Mouse (Mus musculus): ENCODE measurements around the gene Ash1l.

Ash1l gene

DNA sequence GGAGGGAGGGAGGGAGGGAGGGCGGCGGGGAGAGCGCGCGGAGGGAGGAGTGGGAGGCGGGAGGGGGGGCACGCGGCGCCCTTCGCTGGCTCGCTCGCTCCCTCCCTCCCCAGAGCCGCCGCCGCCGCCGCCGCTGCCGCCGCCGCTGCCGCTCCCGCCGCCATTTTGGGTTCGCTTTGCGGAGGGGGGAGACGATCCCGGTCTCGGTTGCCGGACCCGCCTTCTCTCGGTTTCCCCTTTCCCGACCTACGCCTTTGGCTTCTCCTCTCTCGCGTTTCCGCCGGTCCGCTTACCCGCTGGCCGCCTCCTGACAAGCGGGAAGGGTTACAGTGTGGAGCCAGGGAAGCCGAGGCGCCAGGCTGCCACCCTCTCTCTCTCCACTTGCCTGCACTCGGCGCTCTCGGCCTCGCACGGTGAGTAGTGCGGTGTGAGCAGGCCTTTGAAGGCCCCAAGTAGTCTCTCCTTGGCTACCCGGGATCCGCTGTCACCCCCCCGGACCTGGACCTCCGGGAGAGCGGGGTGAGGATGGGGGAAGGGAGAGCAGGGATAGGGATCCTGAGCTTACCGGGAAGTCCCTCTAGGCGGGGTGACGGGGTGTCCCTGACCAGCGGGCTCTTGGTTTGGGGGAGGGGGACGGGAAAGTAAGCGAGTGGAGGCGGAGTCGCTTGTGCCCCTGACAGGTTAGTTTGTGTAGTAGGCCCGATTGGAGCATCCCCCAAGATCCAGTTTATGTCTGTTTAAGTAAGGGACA is at the start of gene Ash1l, which contains the start of gene Dap3:
Gene Ash1l (plus strand): TSS at position 47 of the 751 bp plus-strand sequence.
Gene Dap3 (minus strand): TSS at position 606 of the 751 bp plus-strand sequence.
- peak; percentile 67 for DNase-seq (ENCODE audit: low spot score)

GRCm38 (mm10) chr3:88904803-88905202 is 45.6 kb upstream of the Ash1l start:
- no peak for DNase-seq (ENCODE audit: low spot score)

DNA sequence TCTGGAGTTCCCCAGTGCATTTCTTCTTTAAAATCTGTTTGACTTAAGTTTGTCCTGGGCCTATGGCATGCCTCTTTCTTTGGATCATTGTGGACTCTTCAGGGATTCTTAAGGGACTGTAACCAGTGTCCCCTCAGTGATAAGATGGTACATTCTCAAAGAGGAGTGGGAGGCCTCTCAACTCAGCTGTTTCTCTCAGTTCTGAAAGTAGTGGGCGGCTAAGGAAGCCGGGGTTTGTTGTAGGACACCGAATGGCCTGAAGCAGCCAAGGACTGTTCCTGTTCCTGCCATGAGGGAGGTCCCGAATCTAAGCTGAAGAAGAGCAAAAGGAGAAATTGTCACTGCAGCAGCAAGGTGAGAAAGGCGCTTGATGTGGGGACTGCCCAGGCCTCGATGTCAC is 45.2 kb upstream of the Ash1l start:
- DNase-seq (ENCODE audit: low spot score): no peak

GRCm38 (mm10) chr3:88905741-88906140 is 44.7 kb upstream of the Ash1l start:
- no peak for DNase-seq (ENCODE audit: low spot score)

DNA sequence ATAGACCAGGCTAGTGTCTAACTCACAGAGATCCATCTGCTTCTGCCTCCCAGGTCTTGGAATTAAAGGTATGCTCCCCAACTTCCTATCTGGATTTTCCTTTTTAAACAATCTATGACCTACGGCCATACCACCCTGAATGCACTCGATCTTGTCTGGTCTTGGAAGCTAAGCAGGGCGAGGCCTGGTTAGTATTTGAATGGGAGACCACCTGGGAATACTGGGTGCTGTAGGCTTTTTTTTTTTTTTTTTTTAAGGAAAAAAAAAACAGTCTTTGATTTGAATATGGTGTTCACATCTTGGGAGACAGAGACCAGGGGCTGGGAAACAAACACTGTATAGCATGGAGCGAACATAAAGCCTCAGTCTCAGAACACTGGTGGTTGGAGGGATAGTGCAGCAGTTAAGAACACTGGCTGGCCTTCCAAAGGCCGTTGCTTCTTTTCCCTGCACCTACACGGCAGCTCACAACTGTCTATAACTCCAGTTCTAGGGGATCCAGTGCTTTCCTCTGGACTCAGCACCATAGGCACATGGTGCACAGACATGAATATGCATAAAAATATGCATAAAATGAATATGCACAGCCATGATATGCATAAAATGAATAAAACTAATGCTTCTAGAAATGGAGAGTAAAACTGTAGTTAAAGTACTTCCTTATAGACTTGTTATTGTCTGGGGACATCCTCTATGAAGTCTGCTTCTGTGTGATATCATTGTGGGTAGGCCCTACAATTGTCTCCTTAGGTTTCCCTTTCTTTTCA is 43.8 kb upstream of the Ash1l start:
- DNase-seq (ENCODE audit: low spot score): no peak

DNA sequence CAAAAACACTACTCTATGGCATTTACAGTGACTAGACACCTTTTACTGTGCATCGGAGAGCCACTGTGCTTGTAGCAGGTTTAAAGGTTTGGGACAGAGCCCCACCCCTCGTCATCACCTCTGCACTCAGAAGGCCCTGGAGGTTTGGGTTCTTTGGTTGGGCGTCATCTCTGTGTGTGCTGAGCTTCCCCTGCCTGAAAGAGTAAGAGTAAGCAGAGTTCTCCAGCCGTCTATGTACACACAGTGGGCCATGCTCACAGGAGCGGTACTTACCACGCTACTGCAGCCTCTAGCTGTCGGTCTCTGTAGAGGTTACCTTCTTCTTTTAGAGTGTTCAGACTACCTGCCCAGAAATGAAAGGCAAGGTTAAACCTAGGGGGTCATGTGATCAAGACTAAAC is 37.8 kb upstream of the Ash1l start:
- no peak for DNase-seq (ENCODE audit: low spot score)

DNA sequence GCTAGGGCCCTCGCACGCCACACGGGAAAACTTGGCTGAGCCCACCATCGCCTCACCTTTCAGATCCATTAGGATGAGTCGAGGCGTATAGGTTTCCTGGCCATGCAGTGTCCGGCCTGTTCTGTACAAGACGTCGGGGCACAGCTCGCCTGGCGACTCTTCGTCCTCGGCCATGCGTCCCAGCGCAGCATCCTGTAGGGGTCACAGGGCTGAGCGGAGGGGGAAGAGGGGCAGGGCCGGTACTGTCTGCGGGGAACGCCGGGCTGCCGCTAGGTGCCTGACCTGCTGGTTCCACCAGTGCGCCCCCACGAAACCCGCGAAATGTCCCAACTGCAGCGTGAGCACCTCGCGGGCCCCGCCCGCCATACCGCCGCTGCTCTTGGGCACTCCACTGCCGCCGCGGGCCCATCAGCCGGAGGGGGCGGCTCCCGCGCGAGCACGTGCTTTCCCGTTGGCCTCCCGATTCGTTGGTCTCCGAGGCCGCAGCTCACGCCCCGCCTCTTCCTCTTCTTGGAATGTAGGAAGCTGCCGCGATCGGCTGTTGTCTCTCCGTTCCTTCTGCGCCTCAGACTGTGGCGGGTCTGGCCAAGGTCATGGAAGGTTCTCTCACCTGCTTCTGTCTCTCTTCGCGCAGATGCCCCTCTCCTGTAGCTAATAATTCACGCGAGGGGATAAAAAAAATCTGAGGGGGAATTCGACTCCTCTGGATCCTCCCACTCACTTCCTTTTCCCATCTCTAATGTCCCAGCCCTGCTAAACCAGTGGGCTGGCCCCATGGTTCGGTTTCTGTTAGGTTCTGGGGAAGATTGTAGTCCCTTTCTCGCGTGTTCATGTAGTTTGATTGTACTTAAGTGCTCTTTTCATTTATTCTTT is 36.7 kb upstream of the Ash1l start, which contains the start of gene Msto1:
Gene Msto1 (minus strand): TSS at position 489 of the 873 bp plus-strand sequence.
- DNase-seq (ENCODE audit: low spot score): peak; percentile 89

DNA sequence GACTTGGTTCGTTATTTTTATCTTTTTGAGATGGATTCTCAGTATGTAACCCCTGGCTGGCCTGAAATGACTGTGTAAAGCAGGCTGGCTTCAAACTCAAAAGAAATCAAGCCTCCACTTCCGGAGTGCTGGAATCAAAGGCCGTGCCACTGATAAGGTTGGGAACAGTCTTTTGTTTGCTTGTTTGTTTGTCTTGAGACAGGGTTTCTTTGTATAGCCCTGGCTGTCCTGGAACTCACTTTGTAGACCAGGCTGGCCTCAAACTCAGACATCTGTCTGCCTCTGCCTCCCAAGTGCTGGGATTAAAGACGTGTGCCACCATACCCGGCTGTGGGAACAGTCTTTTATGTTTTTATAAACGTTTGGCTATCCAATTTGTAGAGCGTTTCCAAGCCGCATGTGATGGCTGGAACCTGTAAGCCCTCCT is 36.0 kb upstream of the Ash1l start:
- no peak for DNase-seq (ENCODE audit: low spot score)

DNA sequence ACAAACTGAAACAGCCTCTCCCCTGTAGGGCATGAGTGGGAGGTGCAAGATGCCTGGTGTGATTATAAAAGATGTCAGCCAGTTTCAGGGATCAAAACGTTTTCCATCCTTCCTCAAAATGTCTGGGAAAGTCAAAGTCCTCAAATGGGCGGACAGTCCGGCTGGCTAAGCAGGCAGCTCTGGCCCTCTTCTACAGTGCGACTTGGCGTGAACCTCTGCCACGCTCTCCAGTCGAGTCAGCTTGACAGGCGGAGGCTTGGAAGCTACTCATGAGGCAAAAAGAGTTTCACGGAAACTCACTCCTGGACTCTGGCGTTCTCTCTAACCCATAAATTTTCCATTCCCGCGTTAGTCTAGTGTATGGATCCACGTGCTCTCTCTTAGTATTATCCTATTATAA is 31.4 kb upstream of the Ash1l start:
- no peak for DNase-seq (ENCODE audit: low spot score)

- DNase-seq (ENCODE audit: low spot score): no peak
Measured at GRCm38 (mm10) chr3:88921411-88921810, 29.0 kb upstream of the Ash1l start.

DNA sequence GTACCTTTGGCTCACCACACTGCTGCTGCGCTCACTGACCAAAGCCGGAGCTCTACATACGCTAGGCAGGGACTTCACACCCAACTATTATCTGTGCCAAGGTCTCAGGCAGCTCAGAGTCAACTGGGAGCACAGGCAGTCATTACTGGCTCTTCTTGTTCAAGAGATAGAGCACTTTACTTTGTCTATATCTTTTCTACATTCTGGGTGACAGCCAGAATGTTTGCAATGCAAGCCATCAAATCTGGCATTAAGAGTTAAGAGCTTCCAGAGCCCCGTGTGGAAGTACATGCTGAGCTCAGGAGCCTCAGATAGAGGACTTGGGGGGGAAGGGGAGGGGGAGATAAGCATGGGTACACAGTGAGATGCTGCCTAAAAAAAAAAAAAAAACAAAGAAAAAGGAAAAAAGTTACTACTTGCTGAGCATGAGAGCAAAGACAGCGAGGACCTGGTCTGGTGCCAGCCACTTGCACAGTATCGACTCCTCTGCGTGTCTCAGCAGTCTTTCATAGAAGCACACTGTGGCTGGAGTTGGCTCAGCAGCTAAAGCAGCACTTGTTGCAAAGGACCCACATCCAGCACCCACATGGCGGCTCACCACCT is 26.3 kb upstream of the Ash1l start:
- DNase-seq (ENCODE audit: low spot score): peak; percentile 48

DNA sequence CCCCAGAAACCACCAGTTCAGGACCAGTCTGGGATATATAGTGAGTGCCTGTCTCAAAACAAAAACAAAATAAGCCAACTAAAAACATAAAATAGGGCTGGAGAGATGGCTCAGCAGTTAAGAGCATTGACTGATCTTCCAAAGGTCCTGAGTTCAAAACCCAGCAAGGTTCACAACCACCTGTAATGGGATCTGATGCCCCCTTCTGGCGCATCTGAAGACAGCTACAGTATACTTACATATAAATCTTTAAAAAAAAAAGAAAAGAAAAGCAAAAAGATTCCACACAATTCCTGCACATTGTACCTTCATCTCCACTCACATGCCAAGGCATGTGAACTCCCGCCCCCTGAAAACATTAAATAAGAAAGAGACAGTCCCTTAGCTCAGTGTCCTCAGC is 24.8 kb upstream of the Ash1l start:
- no peak for DNase-seq (ENCODE audit: low spot score)

- DNase-seq (ENCODE audit: low spot score): no peak
Measured at GRCm38 (mm10) chr3:88929501-88929900, 20.9 kb upstream of the Ash1l start.

DNA sequence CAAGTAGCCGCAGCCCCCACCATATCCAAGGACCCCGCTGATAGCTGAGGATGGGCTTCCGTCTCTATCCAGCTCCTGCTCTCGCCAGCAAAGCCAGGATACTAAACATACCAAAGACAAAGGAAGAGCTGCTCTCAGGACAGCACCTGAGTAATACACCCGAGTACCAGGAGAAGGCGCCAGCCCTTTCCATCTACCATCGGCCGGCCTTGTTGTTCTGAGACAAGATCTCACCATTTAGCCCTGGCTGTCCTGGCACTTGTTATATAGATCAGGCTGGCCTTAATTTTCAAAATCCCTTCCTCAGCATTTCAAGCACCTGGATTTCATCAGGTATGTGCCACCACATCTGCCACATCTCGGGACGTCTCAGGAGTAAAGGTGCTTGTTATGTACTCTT is 11.4 kb upstream of the Ash1l start:
- no peak for DNase-seq (ENCODE audit: low spot score)

GRCm38 (mm10) chr3:88939749-88940148 is 10.7 kb upstream of the Ash1l start:
- no peak for DNase-seq (ENCODE audit: low spot score)

DNA sequence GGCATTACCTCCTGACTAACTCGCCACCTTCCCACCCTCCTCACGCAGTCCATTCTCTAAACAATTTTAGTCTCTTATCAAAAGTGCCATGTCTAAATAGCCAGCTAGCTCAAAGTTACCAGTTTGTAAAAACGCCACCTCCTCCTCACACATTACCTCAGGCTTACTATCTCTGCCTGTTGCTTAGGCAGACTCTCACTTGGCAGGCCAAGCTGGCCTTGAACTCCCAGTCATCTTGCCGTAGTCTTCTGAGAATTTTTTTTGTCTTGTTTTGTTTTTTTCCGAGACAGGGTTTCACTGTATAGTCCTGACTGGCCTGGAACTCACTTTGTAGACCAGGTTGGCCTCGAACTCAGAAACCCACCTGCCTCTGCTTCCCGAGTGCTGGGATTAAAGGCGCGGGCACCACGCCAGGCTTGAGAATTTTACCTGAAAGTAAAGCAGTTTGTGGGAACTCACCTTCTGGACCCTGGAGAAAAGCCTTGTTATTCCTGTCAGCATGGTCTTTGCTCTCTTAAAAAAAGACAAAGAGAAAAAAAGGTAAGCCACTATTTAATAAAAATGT is 8.0 kb upstream of the Ash1l start:
- DNase-seq (ENCODE audit: low spot score): no peak

DNA sequence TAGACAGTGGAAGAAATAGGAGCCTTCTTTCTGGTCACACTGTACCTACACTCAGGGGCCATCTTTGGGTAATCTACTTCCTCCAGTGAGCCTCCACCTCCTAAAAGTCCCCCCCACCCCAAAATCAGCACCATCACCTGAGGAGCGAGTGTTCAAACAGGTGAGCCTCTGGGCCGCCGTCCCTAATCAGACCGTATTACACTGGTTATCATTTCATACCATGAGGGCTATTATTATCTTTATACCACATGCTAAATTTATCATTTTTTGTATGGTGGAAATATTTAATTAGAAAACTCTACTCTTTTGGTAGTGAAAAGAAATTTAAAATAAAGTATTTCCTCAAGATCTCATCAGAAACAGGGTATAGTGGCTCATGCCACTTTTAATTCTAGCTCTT is 6.3 kb upstream of the Ash1l start:
- DNase-seq (ENCODE audit: low spot score): no peak

DNA sequence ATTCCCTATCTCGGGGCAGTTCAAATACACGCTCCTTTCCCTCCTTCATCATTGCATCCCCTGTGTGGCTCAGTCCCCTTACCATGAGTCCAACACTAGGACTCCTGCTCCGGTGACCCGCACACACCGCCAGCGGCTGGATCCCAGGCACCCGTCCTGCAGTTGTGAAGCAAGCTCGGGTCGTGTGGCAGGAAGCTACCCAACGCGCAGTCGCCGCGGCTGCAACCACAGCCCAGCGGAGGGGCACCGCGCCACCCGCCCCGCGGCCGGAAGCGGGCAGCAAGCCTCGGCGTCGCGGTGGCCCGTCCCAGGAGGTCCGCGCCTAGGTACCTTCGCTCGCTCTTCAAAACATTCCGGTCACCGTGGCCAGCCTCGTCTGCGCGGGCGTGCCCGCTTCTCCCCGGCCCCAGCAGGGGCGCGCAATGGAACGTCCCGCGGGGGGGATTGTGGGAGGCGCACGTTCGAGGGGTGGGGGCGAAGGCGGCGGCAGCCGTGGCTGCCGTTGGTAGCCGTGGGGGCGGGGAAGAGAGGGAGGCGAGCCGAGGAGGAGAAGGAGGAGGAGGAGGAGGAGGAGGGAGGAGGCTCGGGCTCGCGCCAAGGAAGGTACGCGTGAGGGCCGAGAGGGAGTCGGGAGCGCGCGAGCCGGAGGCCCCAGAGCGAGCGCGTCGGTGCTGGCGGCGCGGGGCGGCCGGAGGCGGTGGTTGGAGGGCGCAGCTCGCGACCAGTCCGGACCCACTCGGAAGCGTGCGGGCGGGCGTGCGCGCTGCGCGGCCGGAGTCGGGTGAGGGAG is 441 bp upstream of the Ash1l start:
- DNase-seq (ENCODE audit: low spot score): peak; percentile 91

DNA sequence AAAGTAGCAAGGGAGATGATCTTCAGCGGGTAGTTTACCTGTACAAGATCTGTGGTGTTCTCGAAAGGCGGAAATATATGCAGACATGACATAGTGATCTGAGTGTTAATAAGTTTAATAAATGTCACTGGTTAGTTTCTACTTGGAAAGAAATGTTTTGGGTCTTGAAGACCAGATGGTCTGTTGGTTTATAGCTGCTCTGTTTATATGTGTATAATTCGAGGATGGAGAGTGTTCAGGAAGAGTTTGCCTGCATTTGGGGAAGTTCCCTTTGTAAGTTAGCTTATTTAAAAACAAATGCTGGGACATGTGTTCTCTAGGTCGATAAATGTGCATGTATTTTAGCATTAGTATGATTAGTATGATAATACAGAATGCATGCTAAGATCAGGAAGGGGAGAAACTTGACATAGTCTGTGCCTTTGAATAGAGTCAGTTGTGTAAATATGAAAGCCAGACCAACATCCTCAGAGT is 942 bp downstream of the Ash1l start:
- no peak for DNase-seq (ENCODE audit: low spot score)

DNA sequence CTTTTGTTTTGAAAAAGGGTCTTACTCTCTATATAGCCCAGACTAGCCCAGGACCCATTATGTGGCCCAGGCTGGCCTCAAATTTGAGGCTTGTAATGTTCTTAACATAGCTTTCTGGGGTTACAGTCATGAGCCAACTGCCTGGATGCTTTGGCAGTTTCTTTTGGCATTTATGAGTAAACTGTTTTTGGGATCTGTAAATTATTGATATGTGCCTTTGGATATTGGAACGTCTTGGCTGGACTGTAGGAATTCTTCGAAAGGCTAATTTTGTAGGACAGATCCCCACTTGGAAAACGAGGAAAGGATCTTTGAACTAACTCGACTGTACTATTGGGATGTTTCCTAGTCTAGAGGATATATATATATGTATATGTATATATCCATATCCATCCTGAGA is 2.8 kb downstream of the Ash1l start:
- no peak for DNase-seq (ENCODE audit: low spot score)

DNA sequence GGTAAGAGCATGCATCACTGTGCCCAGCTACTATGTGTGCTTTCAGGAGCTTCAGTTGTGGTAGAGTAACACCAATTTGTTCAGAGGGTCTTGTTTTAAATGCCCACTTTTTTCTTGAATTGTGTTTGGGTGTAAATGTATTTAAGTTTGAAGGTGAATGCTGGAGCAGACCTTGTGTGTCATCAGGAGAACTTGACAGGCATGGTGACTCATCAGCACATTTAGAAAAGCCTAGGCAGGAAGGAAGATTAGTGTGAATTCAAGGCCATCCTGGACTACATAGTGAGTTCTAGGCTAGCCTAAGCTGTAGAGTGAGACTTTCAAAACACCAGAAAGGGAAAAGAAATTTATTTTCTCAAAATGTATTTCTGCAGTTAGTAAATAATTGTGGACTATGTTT is 3.3 kb downstream of the Ash1l start:
- DNase-seq (ENCODE audit: low spot score): no peak
